Mouse (Mus musculus) cerebellum, adult 9-10 months (tissue): ENCODE data around the gene Becn1.
A peak's percentile ranks its signal among the peaks of the same experiment; 100 is the strongest.

Experiments
- DNase-seq: peaks from one replicate; pipeline ENCODE4 v3.0.0; 2022

Gene Becn1

GRCm38 (mm10) chr11:101263989-101264280 lies 38.2 kb downstream of the Becn1 start:
- DNase-seq: no peak

DNA sequence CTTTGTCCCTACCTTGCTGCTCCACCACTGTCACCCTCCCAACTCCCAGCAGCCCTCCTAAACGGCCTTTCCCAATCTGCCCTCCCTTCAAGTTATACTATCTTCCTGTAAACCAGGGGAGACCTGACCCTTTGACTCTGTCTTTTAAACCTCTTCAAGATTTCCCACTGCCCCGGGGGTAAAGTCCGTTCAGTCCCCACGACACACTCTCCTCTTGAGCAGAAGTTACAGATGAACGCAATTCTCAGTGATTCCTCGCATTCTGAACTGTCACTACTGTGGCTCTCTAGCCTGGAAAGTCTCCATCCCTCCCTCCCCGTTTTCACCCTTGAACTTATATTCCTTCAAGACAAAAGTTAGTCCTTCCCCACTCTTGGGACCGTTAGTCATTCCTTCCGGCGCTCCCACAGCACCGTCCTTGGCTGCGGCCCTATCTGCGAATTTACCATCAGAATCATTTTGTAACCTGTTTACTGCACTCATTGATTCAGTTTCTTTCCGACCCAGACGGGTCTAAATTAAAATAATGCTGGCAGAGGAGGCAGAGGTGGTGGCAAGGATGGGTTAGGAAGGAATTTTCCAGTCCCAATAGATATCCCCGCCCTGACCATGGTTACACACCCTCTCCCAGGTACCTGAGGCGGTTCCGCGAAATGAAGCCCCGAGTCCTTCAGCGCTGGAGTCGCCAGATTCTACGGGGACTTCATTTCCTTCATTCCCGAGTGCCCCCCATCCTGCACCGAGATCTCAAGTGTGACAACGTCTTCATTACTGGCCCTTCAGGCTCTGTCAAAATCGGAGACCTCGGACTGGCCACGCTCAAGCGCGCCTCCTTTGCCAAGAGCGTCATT lies 38.7 kb downstream of the Becn1 start:
- DNase-seq: no peak

DNA sequence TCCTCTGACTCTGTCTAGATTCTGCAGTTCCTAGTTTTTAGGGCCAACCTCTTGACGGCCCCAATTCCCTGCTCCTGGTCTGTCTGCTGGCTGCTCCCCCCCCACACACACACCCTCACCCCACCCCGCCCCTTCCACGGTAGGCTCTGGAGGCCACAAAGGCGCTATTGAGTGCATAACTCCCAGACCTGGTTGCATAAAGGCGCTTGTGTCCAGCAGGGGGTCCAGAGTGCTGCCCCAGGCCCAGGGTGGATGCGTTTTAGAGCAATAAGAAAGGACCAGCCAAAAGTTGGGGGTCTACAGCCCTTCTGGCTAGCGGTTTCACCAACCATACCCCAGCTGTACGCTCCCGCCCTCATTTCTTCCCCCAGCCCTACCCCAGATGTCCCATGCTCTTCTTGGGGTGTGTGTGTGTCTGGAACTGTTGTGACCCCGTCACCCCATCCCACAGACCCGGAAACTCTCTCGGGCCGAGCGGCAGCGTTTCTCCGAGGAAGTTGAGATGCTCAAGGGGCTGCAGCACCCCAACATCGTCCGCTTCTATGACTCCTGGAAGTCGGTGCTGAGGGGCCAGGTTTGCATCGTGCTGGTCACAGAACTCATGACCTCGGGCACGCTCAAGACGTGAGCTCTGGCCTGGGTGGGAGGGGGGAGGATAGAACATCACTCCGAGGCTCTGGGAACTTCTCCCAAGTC lies 39.7 kb downstream of the Becn1 start:
- no peak for DNase-seq

- DNase-seq: no peak
These were observed 41.2 kb downstream of the Becn1 start for GRCm38 (mm10) chr11:101260826-101261380.

DNA sequence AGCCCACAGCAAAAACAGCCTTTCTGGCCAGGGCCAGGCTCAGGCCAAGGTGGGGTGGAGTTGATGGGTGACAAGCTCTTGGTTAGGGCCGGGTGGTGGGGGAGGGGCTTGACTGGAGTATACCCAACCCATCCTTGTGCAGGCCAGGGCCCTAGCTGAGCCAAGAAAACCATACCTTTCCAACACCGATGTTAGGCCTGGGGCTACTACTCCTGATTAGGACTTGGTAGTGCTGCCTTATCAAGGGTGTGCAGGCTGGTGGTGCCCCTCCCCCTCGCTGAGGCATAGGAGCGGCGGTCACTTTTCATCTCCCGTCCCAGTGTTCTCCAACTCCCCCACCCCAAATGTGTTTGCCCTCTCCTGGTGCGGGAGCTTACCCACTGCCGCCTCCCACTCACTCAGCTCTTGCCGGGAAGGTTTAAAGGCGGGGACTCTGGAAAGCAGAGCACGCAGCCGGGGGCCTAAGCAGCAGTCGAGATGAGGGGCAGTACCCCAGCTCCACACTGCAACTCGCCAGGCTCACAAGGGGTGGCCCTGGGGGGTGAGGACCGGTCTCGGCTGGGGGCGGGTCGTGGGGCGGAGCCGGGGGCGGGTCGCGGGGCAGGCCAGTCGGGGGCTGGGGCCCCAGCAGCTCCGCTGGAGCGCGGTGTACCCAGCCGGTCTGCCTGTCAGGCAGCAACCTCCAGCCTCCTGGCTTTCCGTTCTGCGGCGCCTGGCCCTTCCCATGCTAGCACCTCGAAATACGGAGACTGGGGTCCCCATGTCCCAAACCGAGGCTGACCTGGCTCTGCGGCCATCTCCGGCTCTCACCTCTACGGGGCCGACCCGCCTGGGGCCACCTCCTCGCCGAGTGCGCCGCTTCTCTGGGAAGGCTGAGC lies 41.9 kb downstream of the Becn1 start, which contains the start of gene Wnk4:
Gene Wnk4, plus strand, starts transcription at position 620 of the 878 bp plus-strand sequence.
- DNase-seq: no peak

DNA sequence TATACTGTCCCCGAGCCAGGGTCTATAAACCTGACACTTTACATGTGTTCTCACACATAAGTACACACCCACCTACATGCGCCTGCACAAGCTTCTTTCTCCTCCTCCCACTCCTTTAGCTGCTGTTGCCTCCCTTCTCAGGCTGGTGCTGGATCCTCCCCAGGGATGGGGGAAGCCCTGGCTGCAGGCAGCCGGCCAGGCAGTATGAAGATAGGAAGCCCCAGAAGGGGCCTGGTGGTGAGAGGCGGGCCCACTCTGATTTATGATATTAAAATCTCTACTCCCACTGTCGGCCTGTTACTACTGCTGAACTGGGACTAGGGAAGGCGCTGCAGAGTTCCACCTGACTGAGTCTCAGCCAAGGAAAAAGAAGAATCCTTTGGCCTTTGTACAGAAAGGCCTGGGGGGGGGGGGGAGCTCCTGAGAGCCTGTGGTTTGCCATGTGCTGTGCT lies 42.8 kb downstream of the Becn1 start:
- DNase-seq: no peak

GRCm38 (mm10) chr11:101255826-101256775 lies 46.0 kb downstream of the Becn1 start:
- DNase-seq: no peak

GRCm38 (mm10) chr11:101253613-101254389 lies 48.3 kb downstream of the Becn1 start, which contains the start of gene Vps25:
Vps25 (plus strand) TSS chr11:101253707.
- DNase-seq: peak; percentile 83

GRCm38 (mm10) chr11:101252941-101253340 lies 49.1 kb downstream of the Becn1 start:
- no peak for DNase-seq

DNA sequence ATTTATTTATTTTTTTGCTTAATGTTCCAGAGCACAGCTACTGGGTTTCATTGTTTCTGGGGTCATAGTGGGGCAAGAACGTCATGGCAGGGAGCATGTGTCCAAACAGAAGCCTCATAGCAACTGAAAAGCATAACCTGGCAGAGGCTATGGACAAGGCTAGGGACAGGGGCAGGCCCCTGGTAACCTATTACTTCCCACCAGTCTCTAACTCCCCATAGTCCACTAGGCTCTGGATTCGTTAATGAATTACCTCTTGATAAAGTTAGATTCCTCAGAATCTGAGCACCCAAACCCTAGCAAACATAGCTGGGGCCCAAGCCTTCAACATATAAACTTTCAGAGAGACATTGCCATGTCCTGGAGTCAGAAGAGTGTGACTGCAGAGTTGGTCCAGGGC lies 51.1 kb downstream of the Becn1 start:
- DNase-seq: no peak

DNA sequence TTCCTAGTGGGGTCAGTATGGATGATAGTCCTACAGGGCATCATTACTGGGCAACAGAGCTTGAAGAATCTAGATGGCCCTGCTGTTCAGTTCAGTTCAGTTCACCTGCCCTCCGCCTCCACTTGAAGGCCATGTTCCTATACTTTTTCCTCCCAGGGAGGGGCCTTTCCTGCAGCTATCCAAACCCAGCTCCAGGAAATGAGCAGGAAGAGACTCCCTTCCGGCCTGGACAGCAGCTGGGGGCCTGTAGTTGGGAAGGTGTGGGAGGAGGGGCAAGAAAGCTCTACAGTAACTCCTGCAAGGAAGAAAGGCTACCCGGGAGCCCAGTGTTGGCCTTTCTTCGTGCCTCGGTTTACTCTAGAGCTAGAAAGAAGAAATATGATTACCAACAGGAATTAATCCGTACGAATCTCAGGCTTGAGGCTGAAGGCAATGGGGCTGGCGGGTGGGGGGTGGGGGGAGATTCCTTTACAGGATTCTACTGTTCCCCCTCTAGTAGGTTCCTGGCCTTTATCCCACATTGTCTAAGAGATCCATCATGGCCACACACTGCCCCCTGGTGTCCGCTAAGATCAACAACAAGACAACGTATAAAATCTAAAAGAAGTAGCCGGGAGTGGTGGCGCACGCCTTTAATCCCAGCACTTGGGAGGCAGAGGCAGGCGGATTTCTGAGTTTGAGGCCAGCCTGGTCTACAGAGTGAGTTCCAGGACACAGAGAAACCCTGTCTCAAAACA lies 53.7 kb downstream of the Becn1 start:
- DNase-seq: peak; percentile 64

DNA sequence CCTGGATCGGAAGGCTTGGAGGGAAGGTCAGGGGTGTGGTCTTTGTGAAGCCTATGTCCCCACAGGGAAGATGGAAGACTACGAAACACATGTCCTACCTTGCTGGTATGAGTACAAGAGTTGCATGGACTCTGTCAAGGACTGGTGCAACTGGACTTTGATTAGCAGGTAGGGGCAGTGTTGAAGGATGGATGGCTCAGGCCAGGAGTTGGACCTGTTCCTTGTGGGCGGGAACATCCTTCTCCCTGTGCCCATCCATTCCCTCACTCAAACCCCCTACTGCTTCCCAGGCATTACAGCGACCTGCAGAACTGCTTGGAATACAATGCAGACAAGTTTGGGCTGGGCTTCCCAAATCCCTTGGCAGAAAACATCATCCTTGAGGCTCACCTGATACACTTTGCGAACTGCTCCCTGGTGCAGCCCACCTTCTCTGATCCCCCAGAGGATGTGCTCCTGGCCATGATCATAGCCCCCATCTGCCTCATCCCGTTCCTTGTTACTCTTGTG lies 54.5 kb downstream of the Becn1 start:
- no peak for DNase-seq

- no peak for DNase-seq
These were observed 55.4 kb downstream of the Becn1 start for GRCm38 (mm10) chr11:101246702-101247012.

DNA sequence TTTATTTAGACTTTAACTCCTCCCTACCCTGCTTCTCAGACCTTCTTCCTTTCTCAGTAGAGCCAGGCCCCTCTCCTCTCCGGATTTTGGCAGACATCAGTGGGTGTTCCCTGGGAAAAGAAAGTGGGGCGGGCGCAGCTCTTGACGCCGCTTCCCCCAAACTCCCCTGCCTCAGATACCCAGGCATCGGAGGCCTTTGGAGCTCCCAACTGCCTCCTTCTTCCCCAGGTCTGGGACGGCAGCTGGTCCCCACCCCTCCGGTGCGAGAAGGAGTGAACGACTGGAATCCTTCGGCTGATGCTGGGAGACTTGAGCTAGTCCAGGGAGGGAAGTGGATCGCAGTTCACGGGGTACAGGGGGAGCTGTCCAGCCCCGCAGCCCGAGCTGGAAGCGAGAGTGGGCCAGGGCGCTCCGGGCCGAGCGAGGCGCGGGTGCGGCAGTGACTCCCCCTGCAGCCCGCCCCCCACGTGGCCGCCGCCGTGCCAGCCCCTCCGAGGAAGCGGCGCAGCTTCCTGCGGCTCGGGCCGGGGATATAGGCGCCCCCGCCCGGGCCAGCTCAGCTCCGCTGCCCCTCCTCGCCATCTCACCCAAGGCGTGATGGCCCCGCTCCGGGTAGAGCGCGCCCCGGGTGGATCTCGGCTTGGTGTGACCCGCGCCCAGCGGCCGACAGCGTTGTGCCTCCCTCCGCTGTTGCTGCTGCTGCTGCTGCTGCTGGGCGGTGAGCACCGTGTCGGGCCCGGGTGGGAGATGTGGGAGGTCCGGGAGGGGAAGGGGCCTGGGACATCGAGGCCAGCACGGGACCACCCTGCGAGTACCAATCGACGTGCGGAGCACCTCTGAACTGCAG lies 56.0 kb downstream of the Becn1 start, which contains the start of gene Ramp2:
Gene Ramp2, plus strand, starts transcription at position 174 of the 847 bp plus-strand sequence.
- no peak for DNase-seq

GRCm38 (mm10) chr11:101245071-101245470 lies 57.0 kb downstream of the Becn1 start:
- DNase-seq: no peak

DNA sequence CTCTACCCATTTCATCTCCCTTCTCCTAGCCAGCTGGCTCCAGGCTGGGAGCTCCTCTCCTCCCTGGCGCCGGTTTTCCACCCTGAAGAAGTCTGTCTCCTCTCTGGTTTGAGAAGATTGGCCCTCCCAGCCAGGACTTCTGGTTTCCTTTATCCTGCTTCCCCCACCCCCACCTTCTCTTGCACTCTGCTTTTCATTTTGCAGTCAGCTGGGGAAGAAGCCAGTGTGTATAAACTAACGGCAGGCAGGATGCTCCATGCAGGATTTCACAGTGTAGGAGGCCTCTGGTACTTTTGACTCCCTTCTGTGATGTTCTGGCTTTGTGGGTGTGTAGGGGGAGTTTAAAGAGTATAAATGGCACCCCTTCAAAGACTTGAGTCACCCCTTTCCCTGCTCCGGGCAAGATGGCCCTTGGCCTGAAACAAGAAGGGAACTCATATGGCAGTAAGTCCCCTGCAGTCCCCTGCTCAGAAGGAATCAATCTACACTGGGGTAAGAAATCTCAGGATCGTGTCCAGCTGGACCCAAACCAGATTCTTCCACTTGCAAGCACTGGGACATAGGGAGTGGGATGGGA lies 63.9 kb downstream of the Becn1 start:
- DNase-seq: no peak

- DNase-seq: no peak
These were observed 65.3 kb downstream of the Becn1 start for GRCm38 (mm10) chr11:101236782-101237181.
